Mouse (Mus musculus): ENCODE results near the gene Adam8. TPM values are rescaled to one million over a fixed set of nuclear protein-coding genes. Genes with fewer than 3 reads are reported as not detected.

The Adam8 gene
- polyA plus RNA-seq, 1 experiment from 2014 or later: 3.0 TPM

DNA sequence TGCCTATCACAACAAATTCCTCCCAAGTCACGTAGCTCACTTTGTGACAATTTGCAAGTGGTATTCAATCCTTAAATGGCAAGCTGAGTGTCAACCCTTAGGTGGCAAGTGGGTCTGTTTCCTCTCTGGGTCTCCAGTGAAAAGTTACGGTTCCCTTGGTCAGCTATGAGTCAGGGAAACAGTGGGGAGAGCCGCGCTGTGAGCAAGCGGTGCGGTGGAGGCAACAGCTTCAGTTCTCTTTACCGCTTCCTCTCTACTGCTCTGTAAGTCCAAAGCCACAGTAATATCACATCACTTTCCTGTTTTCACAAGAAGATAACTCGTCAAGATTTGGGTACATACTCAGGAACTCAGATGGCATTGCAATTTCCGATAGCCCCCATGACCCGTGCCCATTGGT lies 18.1 kb downstream of the Adam8 start:
- WGBS: 92% methylated on average over 10 of the region's 10 CpGs
- DNase-seq (ENCODE audit: low spot score): no peak
- Histone ChIP-seq H3K9me3 (ENCODE audit: control insufficient read depth, low read length) (no peaks in the 10 kb centered on the region), H3K27me3 (ENCODE audit: control insufficient read depth, insufficient read depth, low read length) (no peaks in the 10 kb centered on the region), H3K4me3 (ENCODE audit: low read depth, low read length) (no peak overlapping the region), H3K4me2 (ENCODE audit: low read depth, low read length, severe bottlenecking) (no peak overlapping the region), H3K9ac (ENCODE audit: low read length) (no peak overlapping the region), H3K36me3 (ENCODE audit: control insufficient read depth, insufficient read depth, low read length) (no peaks in the 10 kb centered on the region), H3K4me1 (replicated peaks; ENCODE audit: control insufficient read depth, insufficient read depth, low read length) (peaks cover 7% of the 10 kb centered on the region; the same call in 1 of the 2 replicates), H3K27ac (ENCODE audit: low read depth, low read length) (no peak overlapping the region)
- no peak for ATAC-seq (replicated peaks; ENCODE audit: low FRiP score)

DNA sequence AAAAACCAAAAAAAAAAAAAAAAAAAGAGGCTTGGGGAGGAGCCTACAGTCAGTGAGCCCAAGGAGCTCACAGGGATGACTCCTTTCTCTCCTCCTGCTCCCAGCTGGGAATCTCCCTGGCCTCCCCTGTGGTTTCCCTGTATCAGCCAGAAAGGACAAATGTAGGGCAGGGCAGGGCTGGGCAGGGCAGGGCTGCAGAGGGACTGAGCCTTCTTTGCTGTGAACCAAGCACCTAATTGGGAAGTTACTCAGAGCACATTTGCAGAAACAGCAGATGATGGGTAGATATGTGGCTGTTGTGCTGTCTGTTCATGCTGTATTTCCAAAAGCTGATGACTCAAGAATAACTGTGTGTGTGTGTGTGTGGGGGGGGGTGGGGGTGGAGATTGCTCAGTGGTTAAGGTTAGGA lies 19.4 kb downstream of the Adam8 start:
- H3K9ac ChIP-seq (ENCODE audit: low read length): no peak overlapping the region
- no peak for ATAC-seq (replicated peaks; ENCODE audit: low FRiP score)
- H3K27me3 ChIP-seq (ENCODE audit: control insufficient read depth, insufficient read depth, low read length): no peaks in the 10 kb centered on the region

DNA sequence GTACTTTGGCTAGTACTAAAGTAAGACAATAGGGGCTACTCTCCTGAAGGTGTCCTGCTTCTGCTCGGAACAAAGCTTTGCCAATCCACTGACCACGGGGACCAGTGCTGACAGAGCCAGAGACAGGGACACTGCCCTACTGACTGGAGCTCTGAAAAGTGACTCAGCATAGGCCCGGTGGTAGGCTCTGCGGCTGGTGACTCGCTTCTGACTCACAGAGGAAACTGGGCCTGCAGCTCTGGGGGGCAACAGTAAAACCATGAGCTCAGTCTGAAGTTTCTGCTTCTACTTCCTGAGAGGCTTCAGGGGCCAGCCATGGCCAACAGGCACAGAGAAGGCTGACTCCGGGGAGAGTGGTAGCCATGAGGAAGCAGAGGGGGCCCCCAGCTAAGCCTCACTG lies 20.9 kb downstream of the Adam8 start:
- no peak overlapping the region for H3K27ac ChIP-seq (ENCODE audit: low read depth, low read length)
- no peak overlapping the region for H3K4me3 ChIP-seq (ENCODE audit: low read depth, low read length)
- ATAC-seq (replicated peaks; ENCODE audit: low FRiP score) (no peak), DNase-seq (ENCODE audit: low spot score) (no peak)
- WGBS: 70% methylated on average over 6 of the region's 6 CpGs
- H3K36me3 ChIP-seq (ENCODE audit: control insufficient read depth, insufficient read depth, low read length): no peaks in the 10 kb centered on the region
- no peak overlapping the region for H3K4me2 ChIP-seq (ENCODE audit: low read depth, low read length, severe bottlenecking)
- no peaks in the 10 kb centered on the region for H3K27me3 ChIP-seq (ENCODE audit: control insufficient read depth, insufficient read depth, low read length)
- no peaks in the 10 kb centered on the region; the same call in 1 of the 2 replicates for H3K4me1 ChIP-seq (replicated peaks; ENCODE audit: control insufficient read depth, insufficient read depth, low read length)
- no peaks in the 10 kb centered on the region for H3K9me3 ChIP-seq (ENCODE audit: control insufficient read depth, low read length)
- no peak overlapping the region for H3K9ac ChIP-seq (ENCODE audit: low read length)

More for the DNA sequence above, 19.4 kb downstream of the Adam8 start:
- Histone ChIP-seq H3K27ac (ENCODE audit: low read depth, low read length) (no peak overlapping the region), H3K4me2 (ENCODE audit: low read depth, low read length, severe bottlenecking) (no peak overlapping the region), H3K36me3 (ENCODE audit: control insufficient read depth, insufficient read depth, low read length) (no peaks in the 10 kb centered on the region), H3K9me3 (ENCODE audit: control insufficient read depth, low read length) (no peaks in the 10 kb centered on the region), H3K4me3 (ENCODE audit: low read depth, low read length) (no peak overlapping the region), H3K4me1 (replicated peaks; ENCODE audit: control insufficient read depth, insufficient read depth, low read length) (peaks cover 1% of the 10 kb centered on the region; the same call in 1 of the 2 replicates)
- DNase-seq (ENCODE audit: low spot score): no peak

- Histone ChIP-seq H3K4me2 (ENCODE audit: low read depth, low read length, severe bottlenecking) (no peak overlapping the region), H3K9me3 (ENCODE audit: control insufficient read depth, low read length) (no peaks in the 10 kb centered on the region), H3K36me3 (ENCODE audit: control insufficient read depth, insufficient read depth, low read length) (no peaks in the 10 kb centered on the region), H3K4me3 (ENCODE audit: low read depth, low read length) (no peak overlapping the region), H3K27ac (ENCODE audit: low read depth, low read length) (no peak overlapping the region), H3K9ac (ENCODE audit: low read length) (no peak overlapping the region), H3K4me1 (replicated peaks; ENCODE audit: control insufficient read depth, insufficient read depth, low read length) (no peaks in the 10 kb centered on the region; the same call in 1 of the 2 replicates), H3K27me3 (ENCODE audit: control insufficient read depth, insufficient read depth, low read length) (no peaks in the 10 kb centered on the region)
- WGBS: 78% methylated on average over 5 of the region's 5 CpGs
- ATAC-seq (replicated peaks; ENCODE audit: low FRiP score) (no peak), DNase-seq (ENCODE audit: low spot score) (no peak)
Measured at GRCm38 (mm10) chr7:139970979-139971378, 21.4 kb downstream of the Adam8 start.

DNA sequence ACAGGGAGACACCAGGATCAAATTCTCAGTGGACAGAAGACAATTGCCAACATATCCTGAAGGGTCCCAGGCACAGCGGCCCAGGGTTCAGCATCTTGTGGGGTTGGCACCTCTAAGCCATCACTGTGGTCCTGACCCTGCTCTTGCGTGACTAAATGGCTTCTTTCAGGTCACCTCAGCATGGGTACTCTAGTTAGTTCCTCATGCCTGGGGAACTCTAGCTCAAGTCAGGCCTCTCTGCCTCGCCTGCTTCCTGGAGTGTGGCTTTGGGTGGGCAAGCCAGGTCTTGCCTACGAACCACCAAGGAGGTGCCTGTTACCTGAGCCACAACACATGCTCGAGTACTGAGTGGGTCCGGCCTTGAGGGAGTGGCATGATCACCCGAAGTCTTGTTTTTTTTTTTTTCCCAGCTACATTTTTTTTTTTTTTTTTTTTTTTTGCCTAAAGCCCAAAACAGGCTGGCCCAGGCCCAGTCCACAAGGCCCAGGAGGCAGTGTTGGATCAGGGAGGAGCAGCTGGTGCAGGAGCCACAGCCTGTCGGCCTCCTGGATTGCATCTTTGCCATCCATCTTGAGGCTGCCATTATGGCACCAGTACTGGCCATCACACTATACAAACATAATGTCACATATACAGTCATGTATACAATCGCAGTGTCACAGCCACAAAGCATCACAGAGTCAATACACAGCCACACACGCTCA lies 22.0 kb downstream of the Adam8 start:
- H3K9ac ChIP-seq (ENCODE audit: low read length): no peak overlapping the region
- no peak overlapping the region for H3K4me3 ChIP-seq (ENCODE audit: low read depth, low read length)
- H3K4me1 ChIP-seq (replicated peaks; ENCODE audit: control insufficient read depth, insufficient read depth, low read length): no peaks in the 10 kb centered on the region; the same call in 1 of the 2 replicates
- 86% methylated on average over 10 of the region's 10 CpGs for WGBS
- no peaks in the 10 kb centered on the region for H3K36me3 ChIP-seq (ENCODE audit: control insufficient read depth, insufficient read depth, low read length)
- H3K27me3 ChIP-seq (ENCODE audit: control insufficient read depth, insufficient read depth, low read length): no peaks in the 10 kb centered on the region
- no peak for DNase-seq (ENCODE audit: low spot score)
- ATAC-seq (replicated peaks; ENCODE audit: low FRiP score): no peak
- H3K27ac ChIP-seq (ENCODE audit: low read depth, low read length): no peak overlapping the region
- H3K9me3 ChIP-seq (ENCODE audit: control insufficient read depth, low read length): no peaks in the 10 kb centered on the region
- H3K4me2 ChIP-seq (ENCODE audit: low read depth, low read length, severe bottlenecking): no peak overlapping the region

GRCm38 (mm10) chr7:139969348-139970130 lies 22.8 kb downstream of the Adam8 start:
- Histone ChIP-seq H3K27me3 (ENCODE audit: control insufficient read depth, insufficient read depth, low read length) (no peaks in the 10 kb centered on the region), H3K27ac (ENCODE audit: low read depth, low read length) (no peak overlapping the region)
- peak; percentile 58; the same call in 1 of the 2 replicates for ATAC-seq (replicated peaks; ENCODE audit: low FRiP score)

GRCm38 (mm10) chr7:139968428-139968827 lies 23.9 kb downstream of the Adam8 start:
- WGBS: 51% methylated on average over 5 of the region's 5 CpGs

More at GRCm38 (mm10) chr7:139969348-139970130, 22.8 kb downstream of the Adam8 start:
- H3K36me3 ChIP-seq (ENCODE audit: control insufficient read depth, insufficient read depth, low read length): no peaks in the 10 kb centered on the region
- no peaks in the 10 kb centered on the region; the same call in 1 of the 2 replicates for H3K4me1 ChIP-seq (replicated peaks; ENCODE audit: control insufficient read depth, insufficient read depth, low read length)
- whole genome bisulfite sequencing: 32% methylated on average over 10 of the region's 10 CpGs
- no peaks in the 10 kb centered on the region for H3K9me3 ChIP-seq (ENCODE audit: control insufficient read depth, low read length)
- H3K4me3 ChIP-seq (ENCODE audit: low read depth, low read length): no peak overlapping the region
- H3K9ac ChIP-seq (ENCODE audit: low read length): no peak overlapping the region
- peak; percentile 89 for DNase-seq (ENCODE audit: low spot score)
- H3K4me2 ChIP-seq (ENCODE audit: low read depth, low read length, severe bottlenecking): no peak overlapping the region

GRCm38 (mm10) chr7:139967175-139967574 lies 25.2 kb downstream of the Adam8 start:
- ATAC-seq (replicated peaks; ENCODE audit: low FRiP score) (no peak), DNase-seq (ENCODE audit: low spot score) (no peak)
- WGBS: 7% methylated on average over 4 of the region's 4 CpGs
- Histone ChIP-seq H3K9ac (ENCODE audit: low read length) (no peak overlapping the region), H3K4me3 (ENCODE audit: low read depth, low read length) (no peak overlapping the region), H3K9me3 (ENCODE audit: control insufficient read depth, low read length) (no peaks in the 10 kb centered on the region), H3K4me2 (ENCODE audit: low read depth, low read length, severe bottlenecking) (no peak overlapping the region), H3K4me1 (replicated peaks; ENCODE audit: control insufficient read depth, insufficient read depth, low read length) (no peaks in the 10 kb centered on the region; the same call in 1 of the 2 replicates), H3K27me3 (ENCODE audit: control insufficient read depth, insufficient read depth, low read length) (no peaks in the 10 kb centered on the region), H3K36me3 (ENCODE audit: control insufficient read depth, insufficient read depth, low read length) (no peaks in the 10 kb centered on the region), H3K27ac (ENCODE audit: low read depth, low read length) (no peak overlapping the region)

More at GRCm38 (mm10) chr7:139968428-139968827, 23.9 kb downstream of the Adam8 start:
- H3K36me3 ChIP-seq (ENCODE audit: control insufficient read depth, insufficient read depth, low read length): no peaks in the 10 kb centered on the region
- H3K27ac ChIP-seq (ENCODE audit: low read depth, low read length): no peak overlapping the region
- H3K27me3 ChIP-seq (ENCODE audit: control insufficient read depth, insufficient read depth, low read length): no peaks in the 10 kb centered on the region
- no peak for DNase-seq (ENCODE audit: low spot score)
- no peak overlapping the region for H3K4me2 ChIP-seq (ENCODE audit: low read depth, low read length, severe bottlenecking)
- H3K4me1 ChIP-seq (replicated peaks; ENCODE audit: control insufficient read depth, insufficient read depth, low read length): no peaks in the 10 kb centered on the region; the same call in 1 of the 2 replicates
- H3K4me3 ChIP-seq (ENCODE audit: low read depth, low read length): no peak overlapping the region
- H3K9me3 ChIP-seq (ENCODE audit: control insufficient read depth, low read length): no peaks in the 10 kb centered on the region
- no peak overlapping the region for H3K9ac ChIP-seq (ENCODE audit: low read length)
- no peak for ATAC-seq (replicated peaks; ENCODE audit: low FRiP score)
